Mouse (Mus musculus) heart, adult 11 months (tissue): ENCODE measurements at regions not wholly inside any gene's neighbourhood (a gene's known extent, or its start where the extent isn't known, plus 50 kb on each side); places are given as distances from the start of the nearest gene placed in this dataset.

Source experiments
- DNase-seq: peaks from one replicate; pipeline ENCODE4 v3.0.0; 2022

- no peak for DNase-seq
These were observed 370.4 kb downstream of the Nbas start for GRCm38 (mm10) chr12:13639336-13639735.
